Mouse (Mus musculus): Measurements from ENCODE around the gene Fars2. TPM values are rescaled to one million over a fixed set of nuclear protein-coding genes. Genes with fewer than 3 reads are reported as not detected.

Fars2 gene
- polyA plus RNA-seq, 1 experiment from 2014 or later = 31.2 TPM

- 89% methylated on average over 4 of the region's 5 CpGs for WGBS
- Histone ChIP-seq H3K27ac (no peak overlapping the region), H3K36me3 (replicated peaks; ENCODE audit: control insufficient read depth, insufficient read depth) (no peaks in the 10 kb centered on the region), H3K27me3 (ENCODE audit: control insufficient read depth, insufficient read depth, low read length) (no peaks in the 10 kb centered on the region), H3K4me3 (replicated peaks; ENCODE audit: low read length) (no peak overlapping the region), H3K9me3 (ENCODE audit: control insufficient read depth, low read length) (no peaks in the 10 kb centered on the region), H3K4me1 (replicated peaks; ENCODE audit: control insufficient read depth, insufficient read depth, low read length) (no peaks in the 10 kb centered on the region), H3K4me2 (replicated peaks) (no peak overlapping the region), H3K9ac (no peak overlapping the region)
- DNase-seq (ENCODE audit: low spot score) = no peak
- no peak for ATAC-seq (ENCODE audit: low FRiP score)
Measured at GRCm38 (mm10) chr13:36131992-36132649, 14.9 kb downstream of the Fars2 start.

DNA sequence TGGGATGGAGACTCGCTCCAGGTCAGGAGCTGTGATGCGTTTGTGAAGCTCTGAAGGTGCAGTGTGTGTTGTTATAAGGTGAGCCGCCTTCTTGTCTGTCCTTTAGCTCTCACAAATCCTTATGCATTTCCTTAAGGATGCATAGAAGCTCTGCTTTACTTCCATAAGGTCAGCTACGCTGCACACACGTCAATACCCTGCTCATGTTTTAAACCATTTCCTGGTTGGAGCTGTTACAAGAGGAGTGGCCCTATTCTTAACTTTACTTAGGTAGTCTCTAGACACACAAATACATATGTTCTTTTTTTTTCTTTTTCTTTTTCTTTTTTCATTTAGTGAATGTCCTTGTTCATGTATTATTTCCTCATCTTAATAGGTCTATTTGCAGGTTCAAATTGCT is 22.5 kb downstream of the Fars2 start:
- no peaks in the 10 kb centered on the region for H3K4me1 ChIP-seq (replicated peaks; ENCODE audit: control insufficient read depth, insufficient read depth, low read length)
- 88% methylated on average over 5 of the region's 5 CpGs for WGBS
- H3K9me3 ChIP-seq (ENCODE audit: control insufficient read depth, low read length) = no peaks in the 10 kb centered on the region
- no peak for ATAC-seq (ENCODE audit: low FRiP score)
- DNase-seq (ENCODE audit: low spot score) = no peak
- H3K27me3 ChIP-seq (ENCODE audit: control insufficient read depth, insufficient read depth, low read length) = no peaks in the 10 kb centered on the region
- no peaks in the 10 kb centered on the region for H3K36me3 ChIP-seq (replicated peaks; ENCODE audit: control insufficient read depth, insufficient read depth)
- H3K27ac ChIP-seq = no peak overlapping the region
- H3K9ac ChIP-seq = no peak overlapping the region
- H3K4me2 ChIP-seq (replicated peaks) = no peak overlapping the region
- no peak overlapping the region for H3K4me3 ChIP-seq (replicated peaks; ENCODE audit: low read length)

GRCm38 (mm10) chr13:36140247-36141016 is 23.2 kb downstream of the Fars2 start:
- ATAC-seq (ENCODE audit: low FRiP score) (no peak), DNase-seq (ENCODE audit: low spot score) (no peak)
- no peak overlapping the region for H3K27ac ChIP-seq
- WGBS = 78% methylated on average over 5 of the region's 5 CpGs
- no peak overlapping the region for H3K9ac ChIP-seq
- no peaks in the 10 kb centered on the region for H3K4me1 ChIP-seq (replicated peaks; ENCODE audit: control insufficient read depth, insufficient read depth, low read length)
- H3K4me3 ChIP-seq (replicated peaks; ENCODE audit: low read length) = no peak overlapping the region
- no peaks in the 10 kb centered on the region for H3K27me3 ChIP-seq (ENCODE audit: control insufficient read depth, insufficient read depth, low read length)
- H3K4me2 ChIP-seq (replicated peaks) = no peak overlapping the region
- H3K9me3 ChIP-seq (ENCODE audit: control insufficient read depth, low read length) = no peaks in the 10 kb centered on the region
- no peaks in the 10 kb centered on the region for H3K36me3 ChIP-seq (replicated peaks; ENCODE audit: control insufficient read depth, insufficient read depth)

DNA sequence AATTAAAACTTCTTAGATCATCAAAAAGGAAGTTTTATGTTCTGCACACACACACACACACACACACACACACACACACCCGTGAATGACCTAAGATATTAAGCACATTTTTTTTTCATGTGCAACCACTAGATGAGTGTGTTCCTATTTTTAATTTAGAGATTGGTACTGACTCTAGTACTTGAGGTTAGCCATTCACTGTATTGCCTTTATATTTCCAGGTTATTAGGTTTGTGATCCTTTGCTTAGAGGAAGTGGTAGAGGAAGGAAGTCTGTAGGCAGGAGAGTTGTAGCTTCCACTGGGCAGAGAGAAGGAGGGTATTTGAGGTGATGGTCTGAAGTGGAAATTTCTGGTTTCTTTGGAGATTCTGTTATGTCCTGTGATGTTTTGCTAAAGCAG is 28.4 kb downstream of the Fars2 start:
- ATAC-seq (ENCODE audit: low FRiP score) = no peak
- 65% methylated on average over 1 of the region's 1 CpGs for WGBS
- Histone ChIP-seq H3K9ac (no peak overlapping the region), H3K4me1 (replicated peaks; ENCODE audit: control insufficient read depth, insufficient read depth, low read length) (peaks cover 5% of the 10 kb centered on the region; the same call in 1 of the 2 replicates), H3K27me3 (ENCODE audit: control insufficient read depth, insufficient read depth, low read length) (no peaks in the 10 kb centered on the region), H3K9me3 (ENCODE audit: control insufficient read depth, low read length) (no peaks in the 10 kb centered on the region), H3K36me3 (replicated peaks; ENCODE audit: control insufficient read depth, insufficient read depth) (no peaks in the 10 kb centered on the region), H3K4me2 (replicated peaks) (no peak overlapping the region), H3K27ac (no peak overlapping the region), H3K4me3 (replicated peaks; ENCODE audit: low read length) (no peak overlapping the region)
- no peak for DNase-seq (ENCODE audit: low spot score)

- no peaks in the 10 kb centered on the region for H3K27me3 ChIP-seq (ENCODE audit: control insufficient read depth, insufficient read depth, low read length)
- H3K4me3 ChIP-seq (replicated peaks; ENCODE audit: low read length) = no peak overlapping the region
- 0 out of 2 replicates have a peak overlapping the region, but pooled peaks have one; percentile 29 for H3K27ac ChIP-seq
- no peaks in the 10 kb centered on the region for H3K36me3 ChIP-seq (replicated peaks; ENCODE audit: control insufficient read depth, insufficient read depth)
- ATAC-seq (ENCODE audit: low FRiP score) (no peak), DNase-seq (ENCODE audit: low spot score) (no peak)
- no peak overlapping the region for H3K9ac ChIP-seq
- peaks cover 5% of the 10 kb centered on the region; the same call in 1 of the 2 replicates for H3K4me1 ChIP-seq (replicated peaks; ENCODE audit: control insufficient read depth, insufficient read depth, low read length)
- H3K9me3 ChIP-seq (ENCODE audit: control insufficient read depth, low read length) = no peaks in the 10 kb centered on the region
- H3K4me2 ChIP-seq (replicated peaks) = no peak overlapping the region
- WGBS = 47% methylated on average over 6 of the region's 6 CpGs
Measured at GRCm38 (mm10) chr13:36149175-36149939, 32.1 kb downstream of the Fars2 start.

- Histone ChIP-seq H3K4me3 (replicated peaks; ENCODE audit: low read length) (no peak overlapping the region), H3K36me3 (replicated peaks; ENCODE audit: control insufficient read depth, insufficient read depth) (no peaks in the 10 kb centered on the region), H3K9me3 (ENCODE audit: control insufficient read depth, low read length) (no peaks in the 10 kb centered on the region), H3K27me3 (ENCODE audit: control insufficient read depth, insufficient read depth, low read length) (no peaks in the 10 kb centered on the region), H3K4me2 (replicated peaks) (no peak overlapping the region), H3K9ac (no peak overlapping the region), H3K27ac (no peak overlapping the region), H3K4me1 (replicated peaks; ENCODE audit: control insufficient read depth, insufficient read depth, low read length) (peaks cover 5% of the 10 kb centered on the region; the same call in 1 of the 2 replicates)
- ATAC-seq (ENCODE audit: low FRiP score) (no peak), DNase-seq (ENCODE audit: low spot score) (no peak)
- WGBS = 64% methylated on average over 5 of the region's 5 CpGs
Measured at GRCm38 (mm10) chr13:36150272-36150671, 33.1 kb downstream of the Fars2 start.

- no peaks in the 10 kb centered on the region for H3K4me1 ChIP-seq (replicated peaks; ENCODE audit: control insufficient read depth, insufficient read depth, low read length)
- no peaks in the 10 kb centered on the region for H3K27me3 ChIP-seq (ENCODE audit: control insufficient read depth, insufficient read depth, low read length)
- DNase-seq (ENCODE audit: low spot score) (no peak), ATAC-seq (ENCODE audit: low FRiP score) (no peak)
- WGBS = 82% methylated on average over 5 of the region's 5 CpGs
- no peaks in the 10 kb centered on the region for H3K36me3 ChIP-seq (replicated peaks; ENCODE audit: control insufficient read depth, insufficient read depth)
- no peak overlapping the region for H3K9ac ChIP-seq
- H3K27ac ChIP-seq = no peak overlapping the region
- no peaks in the 10 kb centered on the region for H3K9me3 ChIP-seq (ENCODE audit: control insufficient read depth, low read length)
- H3K4me2 ChIP-seq (replicated peaks) = no peak overlapping the region
- H3K4me3 ChIP-seq (replicated peaks; ENCODE audit: low read length) = no peak overlapping the region
Measured at GRCm38 (mm10) chr13:36152728-36153498, 35.7 kb downstream of the Fars2 start.

GRCm38 (mm10) chr13:36156340-36156931 is 39.2 kb downstream of the Fars2 start:
- no peak overlapping the region for H3K27ac ChIP-seq
- H3K27me3 ChIP-seq (ENCODE audit: control insufficient read depth, insufficient read depth, low read length) = no peaks in the 10 kb centered on the region
- H3K4me1 ChIP-seq (replicated peaks; ENCODE audit: control insufficient read depth, insufficient read depth, low read length) = no peaks in the 10 kb centered on the region
- no peaks in the 10 kb centered on the region for H3K9me3 ChIP-seq (ENCODE audit: control insufficient read depth, low read length)
- no peak overlapping the region for H3K9ac ChIP-seq
- no peaks in the 10 kb centered on the region for H3K36me3 ChIP-seq (replicated peaks; ENCODE audit: control insufficient read depth, insufficient read depth)
- H3K4me2 ChIP-seq (replicated peaks) = no peak overlapping the region
- ATAC-seq (ENCODE audit: low FRiP score) (no peak), DNase-seq (ENCODE audit: low spot score) (no peak)
- no peak overlapping the region for H3K4me3 ChIP-seq (replicated peaks; ENCODE audit: low read length)
- 91% methylated on average over 7 of the region's 7 CpGs for WGBS

Data from hindbrain, embryonic 14.5 days (tissue).